Mouse (Mus musculus): ENCODE results near the gene Npas3.

DNA sequence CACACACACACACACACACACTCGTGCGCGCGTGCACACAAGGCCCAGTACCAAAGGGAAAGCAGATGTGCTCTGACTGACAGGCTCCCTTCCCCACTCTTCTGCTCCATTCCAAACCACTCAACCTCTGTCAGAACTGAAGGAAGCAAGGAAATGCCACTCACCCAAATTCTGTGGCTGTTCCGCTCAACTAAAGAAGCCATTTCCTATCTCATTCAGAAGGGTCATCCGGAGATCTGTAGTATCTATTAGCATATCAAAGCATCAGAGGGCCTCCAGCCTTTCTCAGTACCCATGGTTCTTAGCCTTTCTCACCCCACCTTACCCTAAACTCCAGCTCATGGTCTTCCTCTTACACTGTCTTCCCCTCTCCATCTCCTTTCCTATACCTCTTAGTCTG lies 854.0 kb downstream of the Npas3 start:
- no peak for TF ChIP-seq POLR2A (IDR thresholded peaks at IDR 0.05; ENCODE audit: control insufficient read depth, extremely low read depth, insufficient read depth, low read length, poor library complexity)
- TF ChIP-seq CTCF (IDR thresholded peaks at IDR 0.05; ENCODE audit: borderline replicate concordance, control insufficient read depth, extremely low read depth, insufficient read depth, low read length, poor library complexity) = no peak
